Mouse (Mus musculus): ENCODE data around the gene Mcmbp. TPM values are rescaled to one million over a fixed set of nuclear protein-coding genes. Genes with fewer than 3 reads are reported as not detected.

Gene Mcmbp
- total RNA-seq, 1 experiment, result 61.3 TPM

GRCm38 (mm10) chr7:128728738-128729137 is 11.6 kb downstream of the Mcmbp start:
- no peak for TF ChIP-seq CHD2 (IDR thresholded peaks at IDR 0.05; ENCODE audit: low read depth, low read length)
- no peak for TF ChIP-seq HCFC1 (IDR thresholded peaks at IDR 0.05; ENCODE audit: borderline replicate concordance, insufficient read depth, low read length)
- no peak for TF ChIP-seq ZC3H11A (IDR thresholded peaks at IDR 0.05; ENCODE audit: borderline replicate concordance, low read depth, low read length)
- no peak for TF ChIP-seq ZNF384 (IDR thresholded peaks at IDR 0.05; ENCODE audit: low read depth, low read length)
- TF ChIP-seq MAFK (IDR thresholded peaks at IDR 0.05; ENCODE audit: insufficient read depth, low read depth, low read length), result no peak
- no peaks in the 10 kb centered on the region for H3K9me3 ChIP-seq (ENCODE audit: control insufficient read depth, insufficient read depth, low read depth, low read length)
- peak overlapping the region in 1 of 2 experiments; percentile 3; a peak in 1 of 4 replicates for H3K4me3 ChIP-seq (ENCODE audit: insufficient read depth in 1 of 2, low read depth in 1 of 2, low read length in 2 of 2, poor library complexity in 1 of 2, severe bottlenecking in 1 of 2)
- H3K9ac ChIP-seq (ENCODE audit: insufficient read depth, low read depth, low read length, poor library complexity, severe bottlenecking), result peak overlapping the region; percentile 23; the same call in 1 of the 2 replicates
- in situ Hi-C loops (cut with MboI; ENCODE audit: low sequenced_read_pairs in 2 of 2, unreplicated experiment in 2 of 2), result no loop called here
- H3K4me1 ChIP-seq (ENCODE audit: control insufficient read depth in 2 of 2, insufficient read depth in 2 of 2, low read length in 2 of 2, poor library complexity in 1 of 2), result peaks cover 10 to 17% of the 10 kb centered on the region in 2 experiments; a peak in 3 of 4 replicates
- peaks cover 3% of the 10 kb centered on the region for H3K36me3 ChIP-seq (ENCODE audit: control insufficient read depth, insufficient read depth, low read length, poor library complexity, severe bottlenecking)
- no peak for DNase-seq (ENCODE audit: low read depth, low spot score)
- H3K27ac ChIP-seq (ENCODE audit: insufficient read depth, low read depth, low read length, poor library complexity, severe bottlenecking), result no peak overlapping the region; the same call in 1 of the 2 replicates

GRCm38 (mm10) chr7:128727701-128728100 is 12.6 kb downstream of the Mcmbp start:
- no peaks in the 10 kb centered on the region for H3K9me3 ChIP-seq (ENCODE audit: control insufficient read depth, insufficient read depth, low read depth, low read length)
- H3K9ac ChIP-seq (ENCODE audit: insufficient read depth, low read depth, low read length, poor library complexity, severe bottlenecking), result no peak overlapping the region
- peaks cover 7% of the 10 kb centered on the region for H3K36me3 ChIP-seq (ENCODE audit: control insufficient read depth, insufficient read depth, low read length, poor library complexity, severe bottlenecking)
- no peak for DNase-seq (ENCODE audit: low read depth, low spot score)
- TF ChIP-seq HCFC1 (IDR thresholded peaks at IDR 0.05; ENCODE audit: borderline replicate concordance, insufficient read depth, low read length), result no peak
- no peak for TF ChIP-seq ZC3H11A (IDR thresholded peaks at IDR 0.05; ENCODE audit: borderline replicate concordance, low read depth, low read length)
- TF ChIP-seq MAFK (IDR thresholded peaks at IDR 0.05; ENCODE audit: insufficient read depth, low read depth, low read length), result no peak
- TF ChIP-seq CHD2 (IDR thresholded peaks at IDR 0.05; ENCODE audit: low read depth, low read length), result no peak
- no peak for TF ChIP-seq ZNF384 (IDR thresholded peaks at IDR 0.05; ENCODE audit: low read depth, low read length)
- peak overlapping the region; percentile 22; a peak in 2 of 4 replicates for H3K4me3 ChIP-seq (ENCODE audit: insufficient read depth in 1 of 2, low read depth in 1 of 2, low read length in 2 of 2, poor library complexity in 1 of 2, severe bottlenecking in 1 of 2)
- in situ Hi-C loops (cut with MboI; ENCODE audit: low sequenced_read_pairs in 2 of 2, unreplicated experiment in 2 of 2), result no loop called here
- H3K4me1 ChIP-seq (ENCODE audit: control insufficient read depth in 2 of 2, insufficient read depth in 2 of 2, low read length in 2 of 2, poor library complexity in 1 of 2), result peaks cover 10 to 17% of the 10 kb centered on the region in 2 experiments; a peak in 3 of 4 replicates
- peak overlapping the region; percentile 75; the same call in 1 of the 2 replicates for H3K27ac ChIP-seq (ENCODE audit: insufficient read depth, low read depth, low read length, poor library complexity, severe bottlenecking)

DNA sequence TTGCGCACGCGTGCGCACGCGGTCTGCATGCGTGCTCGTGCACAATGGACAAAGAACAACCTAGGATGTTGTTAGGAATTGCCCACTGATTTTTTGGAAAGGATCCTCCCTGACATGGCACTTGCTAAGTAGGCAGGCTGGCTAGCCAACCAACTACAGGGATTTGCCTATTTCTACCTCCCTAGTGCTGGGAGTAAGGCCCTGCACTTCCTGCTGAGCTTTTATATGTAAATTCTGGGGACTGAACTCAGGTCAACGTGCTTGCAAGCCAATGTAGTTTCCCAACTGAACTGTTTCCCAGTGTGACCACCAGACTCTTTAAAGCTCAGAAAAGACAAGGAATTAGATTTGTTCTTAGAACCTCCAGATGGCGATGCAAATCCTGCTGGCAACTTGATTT is 13.3 kb downstream of the Mcmbp start:
- Histone ChIP-seq H3K4me3 (ENCODE audit: insufficient read depth in 1 of 2, low read depth in 1 of 2, low read length in 2 of 2, poor library complexity in 1 of 2, severe bottlenecking in 1 of 2) (peak overlapping the region; percentile 24 to 48; a peak in 3 of 4 replicates), H3K27ac (ENCODE audit: insufficient read depth, low read depth, low read length, poor library complexity, severe bottlenecking) (peak overlapping the region; percentile 75; the same call in 1 of the 2 replicates)
- DNase-seq (ENCODE audit: low read depth, low spot score), result peak; percentile 52

GRCm38 (mm10) chr7:128725189-128725588 is 15.1 kb downstream of the Mcmbp start:
- no peak for DNase-seq (ENCODE audit: low read depth, low spot score)
- H3K4me3 ChIP-seq (ENCODE audit: insufficient read depth in 1 of 2, low read depth in 1 of 2, low read length in 2 of 2, poor library complexity in 1 of 2, severe bottlenecking in 1 of 2), result peak overlapping the region in 1 of 2 experiments; percentile 21; a peak in 1 of 4 replicates
- peak overlapping the region; percentile 53; the same call in 1 of the 2 replicates for H3K9ac ChIP-seq (ENCODE audit: insufficient read depth, low read depth, low read length, poor library complexity, severe bottlenecking)
- TF ChIP-seq MAFK (IDR thresholded peaks at IDR 0.05; ENCODE audit: insufficient read depth, low read depth, low read length), result no peak
- no peak for TF ChIP-seq ZNF384 (IDR thresholded peaks at IDR 0.05; ENCODE audit: low read depth, low read length)
- no peak for TF ChIP-seq CHD2 (IDR thresholded peaks at IDR 0.05; ENCODE audit: low read depth, low read length)
- TF ChIP-seq HCFC1 (IDR thresholded peaks at IDR 0.05; ENCODE audit: borderline replicate concordance, insufficient read depth, low read length), result no peak
- no peak for TF ChIP-seq ZC3H11A (IDR thresholded peaks at IDR 0.05; ENCODE audit: borderline replicate concordance, low read depth, low read length)
- H3K27ac ChIP-seq (ENCODE audit: insufficient read depth, low read depth, low read length, poor library complexity, severe bottlenecking), result no peak overlapping the region
- peaks cover 10 to 12% of the 10 kb centered on the region in 2 experiments; a peak in 3 of 4 replicates for H3K4me1 ChIP-seq (ENCODE audit: control insufficient read depth in 2 of 2, insufficient read depth in 2 of 2, low read length in 2 of 2, poor library complexity in 1 of 2)
- no peaks in the 10 kb centered on the region for H3K9me3 ChIP-seq (ENCODE audit: control insufficient read depth, insufficient read depth, low read depth, low read length)
- in situ Hi-C loops (cut with MboI; ENCODE audit: low sequenced_read_pairs in 2 of 2, unreplicated experiment in 2 of 2), result no loop called here
- peaks cover 10% of the 10 kb centered on the region for H3K36me3 ChIP-seq (ENCODE audit: control insufficient read depth, insufficient read depth, low read length, poor library complexity, severe bottlenecking)

More for the DNA sequence above, 13.3 kb downstream of the Mcmbp start:
- Histone ChIP-seq H3K36me3 (ENCODE audit: control insufficient read depth, insufficient read depth, low read length, poor library complexity, severe bottlenecking) (peaks cover 7% of the 10 kb centered on the region), H3K9ac (ENCODE audit: insufficient read depth, low read depth, low read length, poor library complexity, severe bottlenecking) (peak overlapping the region; percentile 7; the same call in 1 of the 2 replicates), H3K9me3 (ENCODE audit: control insufficient read depth, insufficient read depth, low read depth, low read length) (no peaks in the 10 kb centered on the region), H3K4me1 (ENCODE audit: control insufficient read depth in 2 of 2, insufficient read depth in 2 of 2, low read length in 2 of 2, poor library complexity in 1 of 2) (peaks cover 10 to 17% of the 10 kb centered on the region in 2 experiments; a peak in 3 of 4 replicates)
- TF ChIP-seq CHD2 (IDR thresholded peaks at IDR 0.05; ENCODE audit: low read depth, low read length) (no peak), ZC3H11A (IDR thresholded peaks at IDR 0.05; ENCODE audit: borderline replicate concordance, low read depth, low read length) (no peak), HCFC1 (IDR thresholded peaks at IDR 0.05; ENCODE audit: borderline replicate concordance, insufficient read depth, low read length) (no peak), MAFK (IDR thresholded peaks at IDR 0.05; ENCODE audit: insufficient read depth, low read depth, low read length) (no peak), ZNF384 (IDR thresholded peaks at IDR 0.05; ENCODE audit: low read depth, low read length) (no peak)
- in situ Hi-C loops (cut with MboI; ENCODE audit: low sequenced_read_pairs in 2 of 2, unreplicated experiment in 2 of 2), result no loop called here

Data from ES-E14 (cell line).